Mouse (Mus musculus): ENCODE results near the gene Tex14. TPM values are rescaled to one million over a fixed set of nuclear protein-coding genes. Genes with fewer than 3 reads are reported as not detected.
A peak's percentile ranks its signal among the peaks of the same experiment; 100 is the strongest.
"Not testable (repeated sequence)": the region's sequence is repeated elsewhere in the genome, so short reads cannot be mapped to it uniquely, and the experiment has no call there.

The Tex14 gene
- polyA plus RNA-seq, 1 experiment from 2014 or later, result 0.60 TPM

GRCm38 (mm10) chr11:87430374-87430773 lies 25.5 kb downstream of the Tex14 start:
- 81% methylated on average over 2 of the region's 2 CpGs for WGBS
- Histone ChIP-seq H3K36me3 (ENCODE audit: control insufficient read depth, insufficient read depth, low read length) (no peaks in the 10 kb centered on the region), H3K27me3 (ENCODE audit: control insufficient read depth, insufficient read depth, low read length) (no peaks in the 10 kb centered on the region), H3K9ac (ENCODE audit: low read length) (no peak overlapping the region), H3K4me1 (ENCODE audit: control insufficient read depth, insufficient read depth, low read length) (no peaks in the 10 kb centered on the region), H3K9me3 (ENCODE audit: control insufficient read depth, low read length) (no peaks in the 10 kb centered on the region), H3K27ac (replicated peaks; ENCODE audit: low read depth, low read length) (no peak overlapping the region), H3K4me2 (ENCODE audit: low read depth, severe bottlenecking) (no peak overlapping the region), H3K4me3 (ENCODE audit: low read depth, low read length) (no peak overlapping the region)
- no peak for DNase-seq (ENCODE audit: low spot score)
- ATAC-seq (ENCODE audit: insufficient number of reproducible peaks, low FRiP score, low TSS enrichment, low read depth), result no peak

DNA sequence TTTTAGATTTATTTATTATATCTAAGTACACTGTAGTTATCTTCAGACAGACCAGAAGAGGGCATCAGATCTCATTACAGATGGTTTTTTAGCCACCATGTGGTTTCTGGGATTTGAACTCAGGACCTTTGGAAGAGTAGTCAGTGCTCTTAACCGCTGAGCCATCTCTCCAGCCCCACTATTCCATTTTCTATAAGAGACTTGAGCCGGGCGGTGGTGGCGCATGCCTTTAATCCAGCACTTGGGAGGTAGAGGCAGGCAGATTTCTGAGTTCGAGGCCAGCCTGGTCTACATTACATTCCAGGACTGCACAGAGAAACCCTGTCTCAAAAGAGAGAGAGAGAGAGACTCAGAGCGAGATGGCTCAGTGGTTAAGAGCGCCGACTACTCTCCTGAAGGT lies 26.9 kb downstream of the Tex14 start:
- not testable (repeated sequence) for H3K4me3 ChIP-seq (ENCODE audit: low read depth, low read length); H3K4me2 ChIP-seq (ENCODE audit: low read depth, severe bottlenecking); H3K9ac ChIP-seq (ENCODE audit: low read length); H3K36me3 ChIP-seq (ENCODE audit: control insufficient read depth, insufficient read depth, low read length); ATAC-seq (ENCODE audit: insufficient number of reproducible peaks, low FRiP score, low TSS enrichment, low read depth); DNase-seq (ENCODE audit: low spot score); H3K9me3 ChIP-seq (ENCODE audit: control insufficient read depth, low read length); H3K4me1 ChIP-seq (ENCODE audit: control insufficient read depth, insufficient read depth, low read length); H3K27ac ChIP-seq (replicated peaks; ENCODE audit: low read depth, low read length); H3K27me3 ChIP-seq (ENCODE audit: control insufficient read depth, insufficient read depth, low read length)
- 93% methylated on average over 8 of the region's 8 CpGs for WGBS

DNA sequence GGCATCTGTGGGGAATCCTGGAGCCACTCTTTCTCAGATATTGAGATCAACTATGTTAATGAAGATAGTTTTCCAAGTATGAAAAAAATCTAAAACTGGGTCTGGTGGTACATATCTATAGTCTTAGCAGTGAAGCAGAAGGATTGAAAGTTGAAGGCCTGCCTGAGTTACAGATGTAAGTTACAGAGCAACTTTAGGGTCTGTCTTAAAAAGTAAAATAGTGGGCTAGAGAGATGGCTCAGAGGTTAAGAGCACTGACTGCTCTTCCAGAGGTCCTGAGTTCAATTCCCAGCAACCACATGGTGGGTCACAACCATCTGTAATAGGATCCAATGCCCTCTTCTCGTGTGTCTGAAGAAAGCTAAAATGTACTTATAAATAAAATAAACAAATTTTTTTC lies 27.6 kb downstream of the Tex14 start:
- no peak for ATAC-seq (ENCODE audit: insufficient number of reproducible peaks, low FRiP score, low TSS enrichment, low read depth)
- H3K4me1 ChIP-seq (ENCODE audit: control insufficient read depth, insufficient read depth, low read length), result no peaks in the 10 kb centered on the region
- H3K9me3 ChIP-seq (ENCODE audit: control insufficient read depth, low read length), result no peaks in the 10 kb centered on the region
- no peak overlapping the region for H3K9ac ChIP-seq (ENCODE audit: low read length)
- no peaks in the 10 kb centered on the region for H3K27me3 ChIP-seq (ENCODE audit: control insufficient read depth, insufficient read depth, low read length)
- H3K27ac ChIP-seq (replicated peaks; ENCODE audit: low read depth, low read length), result no peak overlapping the region
- WGBS, result 71% methylated on average over 1 of the region's 1 CpGs
- H3K4me2 ChIP-seq (ENCODE audit: low read depth, severe bottlenecking), result no peak overlapping the region
- H3K4me3 ChIP-seq (ENCODE audit: low read depth, low read length), result no peak overlapping the region
- no peaks in the 10 kb centered on the region for H3K36me3 ChIP-seq (ENCODE audit: control insufficient read depth, insufficient read depth, low read length)
- no peak for DNase-seq (ENCODE audit: low spot score)

- DNase-seq (ENCODE audit: low spot score) (no peak), ATAC-seq (ENCODE audit: insufficient number of reproducible peaks, low FRiP score, low TSS enrichment, low read depth) (no peak)
- H3K27me3 ChIP-seq (ENCODE audit: control insufficient read depth, insufficient read depth, low read length), result no peaks in the 10 kb centered on the region
- H3K4me1 ChIP-seq (ENCODE audit: control insufficient read depth, insufficient read depth, low read length), result no peaks in the 10 kb centered on the region
- H3K27ac ChIP-seq (replicated peaks; ENCODE audit: low read depth, low read length), result no peak overlapping the region
- H3K4me3 ChIP-seq (ENCODE audit: low read depth, low read length), result no peak overlapping the region
- no peak overlapping the region for H3K9ac ChIP-seq (ENCODE audit: low read length)
- no peaks in the 10 kb centered on the region for H3K9me3 ChIP-seq (ENCODE audit: control insufficient read depth, low read length)
- H3K4me2 ChIP-seq (ENCODE audit: low read depth, severe bottlenecking), result no peak overlapping the region
- H3K36me3 ChIP-seq (ENCODE audit: control insufficient read depth, insufficient read depth, low read length), result no peaks in the 10 kb centered on the region
- 50% methylated on average over 6 of the region's 6 CpGs for WGBS
Observed at GRCm38 (mm10) chr11:87432933-87433669, 28.2 kb downstream of the Tex14 start.

DNA sequence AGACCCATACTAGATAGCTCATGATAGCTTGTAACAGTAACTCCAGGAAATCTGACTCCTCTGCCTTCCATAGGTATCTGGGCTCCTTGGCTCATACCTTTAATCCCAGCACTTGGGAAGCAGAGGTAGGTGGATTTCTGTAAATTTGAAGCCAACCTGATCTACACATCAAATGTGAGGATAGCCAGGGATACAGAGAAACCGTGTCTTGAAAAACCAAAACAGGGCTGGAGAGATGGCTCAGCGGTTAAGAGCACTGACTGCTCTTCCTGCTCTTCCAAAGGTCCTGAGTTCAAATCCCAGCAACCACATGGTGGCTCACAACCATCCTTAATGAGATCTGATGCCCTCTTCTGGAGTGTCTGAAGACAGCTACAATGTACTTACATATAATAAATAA lies 30.2 kb downstream of the Tex14 start:
- not testable (repeated sequence) for H3K27me3 ChIP-seq (ENCODE audit: control insufficient read depth, insufficient read depth, low read length); DNase-seq (ENCODE audit: low spot score); H3K36me3 ChIP-seq (ENCODE audit: control insufficient read depth, insufficient read depth, low read length); H3K4me2 ChIP-seq (ENCODE audit: low read depth, severe bottlenecking); H3K27ac ChIP-seq (replicated peaks; ENCODE audit: low read depth, low read length); H3K4me3 ChIP-seq (ENCODE audit: low read depth, low read length); H3K9ac ChIP-seq (ENCODE audit: low read length); H3K4me1 ChIP-seq (ENCODE audit: control insufficient read depth, insufficient read depth, low read length); ATAC-seq (ENCODE audit: insufficient number of reproducible peaks, low FRiP score, low TSS enrichment, low read depth); H3K9me3 ChIP-seq (ENCODE audit: control insufficient read depth, low read length)
- 95% methylated on average over 2 of the region's 2 CpGs for WGBS

DNA sequence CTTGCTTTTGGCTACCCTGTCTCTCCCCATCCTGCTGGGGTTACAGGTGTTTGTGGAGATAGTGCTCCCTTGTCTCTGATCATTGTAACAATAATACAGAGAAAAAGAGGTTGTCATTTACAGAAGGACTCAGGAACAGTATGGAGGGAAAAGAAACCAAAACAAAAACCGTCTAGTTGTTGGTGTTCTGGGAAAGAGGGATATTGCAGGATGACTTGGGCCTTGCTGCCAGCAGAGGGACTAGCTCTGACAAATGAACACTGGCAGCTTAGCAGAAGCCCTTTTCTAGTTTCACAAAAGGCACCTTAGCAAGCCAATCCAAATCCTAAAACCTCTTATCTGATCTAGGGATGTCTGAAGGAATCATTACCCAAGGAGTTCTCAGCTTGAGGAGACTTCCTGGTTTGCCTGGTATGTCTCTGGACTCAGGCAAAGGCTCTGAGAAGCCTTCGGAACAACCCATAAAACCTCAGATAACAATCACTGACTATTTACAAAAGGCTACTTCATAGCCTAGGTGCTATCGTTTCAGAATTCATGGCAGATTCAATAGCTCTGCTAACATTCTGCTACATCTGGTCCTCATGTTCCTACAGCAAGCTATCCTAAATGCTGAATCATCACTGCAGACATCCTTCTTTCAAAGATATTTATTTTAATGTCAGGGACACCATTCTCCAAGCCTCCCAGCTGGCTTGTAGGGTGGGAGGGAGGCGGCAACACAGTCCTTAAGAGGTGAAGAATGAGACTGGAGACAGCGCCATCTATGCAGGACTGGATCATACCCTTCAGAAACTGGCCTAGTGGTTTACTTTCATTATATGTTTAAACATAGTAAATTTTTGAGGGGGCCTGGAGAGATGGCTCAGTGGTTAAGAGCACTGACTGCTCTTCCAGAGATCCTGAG lies 31.7 kb downstream of the Tex14 start:
- DNase-seq (ENCODE audit: low spot score), result no peak

GRCm38 (mm10) chr11:87439796-87440420 lies 35.0 kb downstream of the Tex14 start:
- no peak overlapping the region for H3K27ac ChIP-seq (replicated peaks; ENCODE audit: low read depth, low read length)
- ATAC-seq (ENCODE audit: insufficient number of reproducible peaks, low FRiP score, low TSS enrichment, low read depth) (no peak), DNase-seq (ENCODE audit: low spot score) (no peak)
- peaks cover 3% of the 10 kb centered on the region; the same call in 1 of the 2 replicates for H3K27me3 ChIP-seq (ENCODE audit: control insufficient read depth, insufficient read depth, low read length)
- 92% methylated on average over 10 of the region's 10 CpGs for WGBS
- H3K4me2 ChIP-seq (ENCODE audit: low read depth, severe bottlenecking), result no peak overlapping the region
- no peak overlapping the region for H3K9ac ChIP-seq (ENCODE audit: low read length)
- H3K4me3 ChIP-seq (ENCODE audit: low read depth, low read length), result no peak overlapping the region
- H3K9me3 ChIP-seq (ENCODE audit: control insufficient read depth, low read length), result no peaks in the 10 kb centered on the region
- H3K36me3 ChIP-seq (ENCODE audit: control insufficient read depth, insufficient read depth, low read length), result no peaks in the 10 kb centered on the region
- peaks cover under 1% of the 10 kb centered on the region; the same call in 1 of the 2 replicates for H3K4me1 ChIP-seq (ENCODE audit: control insufficient read depth, insufficient read depth, low read length)

More for the DNA sequence above, 31.7 kb downstream of the Tex14 start:
- no peaks in the 10 kb centered on the region for H3K4me1 ChIP-seq (ENCODE audit: control insufficient read depth, insufficient read depth, low read length)
- H3K4me3 ChIP-seq (ENCODE audit: low read depth, low read length), result no peak overlapping the region
- no peak for ATAC-seq (ENCODE audit: insufficient number of reproducible peaks, low FRiP score, low TSS enrichment, low read depth)
- no peaks in the 10 kb centered on the region for H3K36me3 ChIP-seq (ENCODE audit: control insufficient read depth, insufficient read depth, low read length)
- no peaks in the 10 kb centered on the region for H3K9me3 ChIP-seq (ENCODE audit: control insufficient read depth, low read length)
- 45% methylated on average over 5 of the region's 5 CpGs for WGBS
- no peak overlapping the region for H3K9ac ChIP-seq (ENCODE audit: low read length)
- no peak overlapping the region for H3K27ac ChIP-seq (replicated peaks; ENCODE audit: low read depth, low read length)
- H3K4me2 ChIP-seq (ENCODE audit: low read depth, severe bottlenecking), result no peak overlapping the region
- peaks cover 1% of the 10 kb centered on the region; the same call in 1 of the 2 replicates for H3K27me3 ChIP-seq (ENCODE audit: control insufficient read depth, insufficient read depth, low read length)

DNA sequence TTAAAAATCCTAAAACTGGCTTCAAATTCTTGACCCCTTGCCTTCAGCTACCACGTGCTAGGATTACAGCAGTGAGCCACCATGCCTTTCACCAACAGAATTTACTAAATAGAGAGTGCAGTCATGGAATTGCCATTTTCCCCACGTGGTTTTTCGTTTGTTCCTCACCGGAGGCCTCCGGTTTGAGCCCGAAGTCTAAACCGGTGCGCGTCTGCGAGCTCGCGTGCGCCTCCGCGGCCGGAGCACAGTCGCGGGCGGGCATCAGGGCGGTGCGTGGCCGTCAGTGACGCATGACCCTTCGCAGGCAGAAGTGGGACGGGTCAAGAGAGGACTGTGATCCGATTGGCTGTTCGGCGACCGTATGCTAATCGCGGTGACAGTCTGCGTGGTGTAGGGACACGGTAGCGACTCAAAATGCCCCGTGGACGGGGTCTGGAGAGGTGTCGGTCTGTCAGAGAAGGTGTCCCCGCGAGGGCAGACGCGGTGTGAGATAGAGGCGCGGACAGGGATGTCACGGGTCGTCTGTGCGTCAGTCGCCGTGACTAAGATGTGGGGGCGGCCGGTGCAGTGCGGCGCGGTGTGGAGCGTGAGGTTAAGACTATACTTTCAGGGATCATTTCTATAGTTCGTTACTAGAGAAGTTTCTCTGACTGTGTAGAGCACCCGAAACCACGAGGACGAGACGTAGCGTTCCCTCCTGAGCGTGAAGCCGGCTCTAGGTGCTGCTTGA lies 37.9 kb downstream of the Tex14 start:
- peak overlapping the region; percentile 21 for H3K4me2 ChIP-seq (ENCODE audit: low read depth, severe bottlenecking)
- H3K9ac ChIP-seq (ENCODE audit: low read length); H3K27me3 ChIP-seq (ENCODE audit: control insufficient read depth, insufficient read depth, low read length); H3K9me3 ChIP-seq (ENCODE audit: control insufficient read depth, low read length); H3K4me3 ChIP-seq (ENCODE audit: low read depth, low read length); H3K36me3 ChIP-seq (ENCODE audit: control insufficient read depth, insufficient read depth, low read length); H3K4me1 ChIP-seq (ENCODE audit: control insufficient read depth, insufficient read depth, low read length); H3K27ac ChIP-seq (replicated peaks; ENCODE audit: low read depth, low read length): not testable (repeated sequence)
- WGBS, result under 1% methylated on average over 30 of the region's 62 CpGs
- DNase-seq (ENCODE audit: low spot score) (peak; percentile 80), ATAC-seq (ENCODE audit: insufficient number of reproducible peaks, low FRiP score, low TSS enrichment, low read depth) (peak; percentile 97)
